Mouse (Mus musculus) testis, adult 2 months (tissue): ENCODE results near the gene Hemgn.

Experiments
- CTCF ChIP-seq: fragments of 200-500 bp; IDR thresholded peaks from 2 replicates; pipeline ENCODE4 v1.5.1; 2012; ENCODE audit warnings: low read depth, mild to moderate bottlenecking, inconsistent platforms, low read length, moderate library complexity; ENCODE audit not compliant: control insufficient read depth, insufficient read depth, insufficient replicate concordance
- POLR2A ChIP-seq: fragments of 200-500 bp; IDR thresholded peaks from 2 replicates; pipeline ENCODE4 v1.6.1; 2012; ENCODE audit warnings: low read depth, mild to moderate bottlenecking, inconsistent platforms, low read length, moderate library complexity; ENCODE audit not compliant: control insufficient read depth

DNA sequence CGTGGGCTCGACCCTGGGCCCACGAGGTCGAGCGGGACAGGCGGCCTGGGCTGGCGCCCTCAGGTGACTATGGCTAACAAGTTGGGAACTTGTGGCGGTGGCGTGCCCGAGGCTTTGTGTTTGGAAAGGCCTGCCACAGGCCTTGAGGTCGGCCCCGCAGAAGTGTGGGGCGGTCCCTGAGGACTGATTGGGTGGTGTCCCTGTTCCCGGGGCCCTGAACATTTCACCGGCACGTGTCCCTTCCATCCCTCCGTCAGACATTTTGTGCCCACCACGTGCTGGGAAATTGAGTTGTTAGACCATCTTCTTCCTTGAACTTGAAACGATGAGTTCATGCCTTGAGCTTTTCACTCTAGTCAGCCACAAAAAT, 39.2 kb upstream of the Hemgn start:
- TF ChIP-seq CTCF = no peak
- no peak for TF ChIP-seq POLR2A
